Mouse (Mus musculus) lung, postnatal 0 days (tissue): Measurements from ENCODE around the gene Fam131a.

Experiments used
- CTCF ChIP-seq: IDR thresholded peaks from 2 replicates; pipeline ENCODE4 v1.5.1; 2016; ENCODE audit warnings: antibody characterized with exemption, mild to moderate bottlenecking
- EP300 ChIP-seq: IDR thresholded peaks from 2 replicates; pipeline ENCODE4 v1.6.1; 2016; ENCODE audit warnings: antibody characterized with exemption, mild to moderate bottlenecking, control low read depth

DNA sequence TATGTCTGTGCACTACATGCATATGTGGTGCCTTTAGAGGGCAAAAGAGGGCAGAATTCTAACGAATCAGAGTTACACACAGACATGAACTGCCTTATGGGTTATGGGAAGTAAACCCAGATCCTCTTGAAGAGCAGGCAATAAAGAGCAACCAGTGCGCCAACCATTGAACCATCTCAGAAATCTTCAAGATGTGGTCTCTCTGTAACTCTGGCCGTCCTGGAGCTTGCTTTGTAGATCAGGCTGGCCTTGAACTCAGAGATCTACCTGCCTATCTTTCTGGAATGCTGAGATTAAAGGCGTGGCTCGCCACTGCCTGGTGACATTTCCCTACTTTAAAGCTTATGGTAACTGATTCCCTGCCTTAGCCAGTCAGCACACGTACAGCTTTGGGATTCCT is 21.2 kb upstream of the Fam131a start:
- TF ChIP-seq EP300 (no peak), CTCF (no peak)
